Mouse (Mus musculus) thymus, postnatal 0 days (tissue): ENCODE data around the gene Frmd8. TPM values are rescaled to one million over a fixed set of nuclear protein-coding genes. Genes with fewer than 3 reads are reported as not detected.
"Not testable (repeated sequence)": the region's sequence is repeated elsewhere in the genome, so short reads cannot be mapped to it uniquely, and the experiment has no call there.

Source experiments
- DNase-seq: peaks from one replicate; pipeline ENCODE4 v3.0.0-alpha.2; 2015; ENCODE audit warnings: low spot score
- polyA plus RNA-seq: library from polyadenylated mRNA; unstranded; fragments of >200 nt; fragmentation: Nextera tagmentation; extraction: Ambion mirVana; gene quantifications from 2 replicates; pipeline ENCODE4 v1.2.1, GENCODE M21; 2015

Frmd8 gene
- polyA plus RNA-seq, 1 experiment from 2014 or later = 75.2 TPM

DNA sequence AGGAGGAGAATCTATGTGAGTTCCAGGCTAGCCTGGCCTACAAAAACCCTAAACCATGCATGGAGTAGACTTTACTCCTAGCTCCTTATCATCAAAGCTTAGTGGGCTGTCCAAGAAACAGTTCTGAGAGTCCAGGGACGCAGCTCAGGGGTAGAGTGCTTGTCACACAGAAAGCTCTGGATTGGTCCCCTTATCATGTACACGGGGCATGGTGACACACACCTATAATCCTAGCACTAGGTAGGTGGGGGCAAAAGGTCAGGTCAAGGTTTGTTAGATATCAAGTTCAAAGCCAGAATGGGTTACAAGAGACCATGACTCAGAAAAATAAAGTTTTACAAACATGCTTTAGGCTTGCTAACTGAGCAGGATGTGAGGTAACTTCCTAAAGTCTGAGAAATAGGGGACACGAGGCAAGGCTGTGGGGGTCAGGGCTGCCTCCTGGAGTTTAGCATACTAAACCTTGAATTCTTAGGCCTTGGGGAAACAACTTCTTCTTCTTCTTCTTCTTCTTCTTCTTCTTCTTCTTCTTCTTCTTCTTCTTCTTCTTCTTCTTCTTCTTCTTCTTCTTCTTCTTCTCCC is 12.3 kb upstream of the Frmd8 start:
- DNase-seq = no peak

DNA sequence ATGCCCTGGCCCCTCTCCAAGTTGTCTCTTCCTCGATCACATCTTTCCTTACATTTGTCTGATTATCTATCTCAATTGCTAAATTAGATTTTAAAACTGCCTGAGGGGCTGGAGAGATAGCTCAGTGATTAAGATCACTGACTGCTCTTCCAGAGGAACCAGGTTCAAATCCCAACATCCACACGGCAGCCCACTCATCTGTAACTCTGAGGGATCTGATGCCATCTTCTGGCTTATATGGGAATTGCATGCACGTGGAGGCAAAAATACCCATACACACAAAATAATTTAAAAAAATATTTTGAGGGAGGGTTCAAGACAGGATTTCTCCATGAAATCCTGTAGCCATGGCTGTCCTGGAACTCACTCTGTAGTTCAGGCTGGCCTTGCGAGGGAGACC is 10.8 kb upstream of the Frmd8 start:
- peak; percentile 41 for DNase-seq

GRCm38 (mm10) chr19:5883935-5884334 is 8.9 kb upstream of the Frmd8 start:
- DNase-seq = no peak

DNA sequence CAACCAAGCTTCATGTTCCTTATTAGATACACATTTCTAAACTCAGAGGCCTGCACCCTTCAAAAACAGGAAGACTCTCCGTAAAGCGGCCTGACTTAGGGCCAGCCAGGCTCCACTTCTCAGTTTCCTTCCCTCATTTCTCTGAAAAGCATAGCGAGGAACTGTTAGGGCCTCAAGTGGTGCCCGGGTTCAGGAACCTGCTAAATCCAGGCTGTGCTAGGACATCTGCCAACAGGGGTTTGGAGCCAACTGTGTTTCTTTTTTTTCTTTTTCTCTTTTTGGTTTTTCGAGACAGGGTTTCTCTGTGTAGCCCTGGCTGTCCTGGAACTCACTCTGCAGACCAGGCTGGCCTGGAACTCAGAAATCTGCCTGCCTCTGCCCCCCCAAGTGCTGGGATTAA is 7.0 kb upstream of the Frmd8 start:
- not testable (repeated sequence) for DNase-seq

GRCm38 (mm10) chr19:5881155-5881554 is 6.1 kb upstream of the Frmd8 start:
- no peak for DNase-seq

DNA sequence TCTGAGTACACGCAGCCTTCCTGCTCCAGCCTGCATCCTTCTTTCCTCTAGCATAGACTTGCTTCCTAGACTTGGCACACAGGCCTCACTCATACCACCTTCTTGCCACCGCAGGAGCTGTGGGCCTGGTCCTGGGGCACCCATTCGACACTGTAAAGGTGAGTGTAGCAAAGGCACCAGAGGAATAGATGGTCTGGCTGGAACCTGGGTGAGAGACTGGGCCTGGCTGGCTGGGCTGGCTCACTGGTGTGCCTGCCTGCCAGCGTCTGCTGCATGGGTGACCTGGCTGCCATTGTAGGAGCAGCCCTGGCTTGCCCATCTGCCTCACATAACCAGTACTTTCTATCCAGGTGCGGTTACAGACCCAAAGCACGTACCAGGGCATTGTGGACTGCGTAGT is 4.7 kb upstream of the Frmd8 start:
- no peak for DNase-seq

- no peak for DNase-seq
These were observed 3.8 kb upstream of the Frmd8 start for GRCm38 (mm10) chr19:5878916-5879315.

DNA sequence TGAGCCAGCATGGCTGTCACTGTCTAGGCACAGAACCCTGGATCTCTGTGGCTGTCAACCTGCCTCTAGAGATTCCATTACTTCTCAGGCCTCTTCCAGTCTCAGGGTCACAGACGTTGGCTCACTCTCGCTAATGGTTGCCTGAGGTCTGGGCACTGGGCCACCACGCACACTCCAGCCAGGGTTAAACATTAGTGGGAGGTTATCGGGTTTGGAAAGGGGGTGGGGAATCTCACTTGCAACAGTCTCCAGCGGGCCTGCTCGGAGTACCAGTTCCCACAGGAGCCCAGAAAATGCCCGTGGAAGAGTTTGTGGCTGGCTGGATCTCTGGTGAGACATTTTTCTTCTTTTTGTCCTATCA is 3.3 kb upstream of the Frmd8 start:
- no peak for DNase-seq

- peak; percentile 79 for DNase-seq
These were observed 2.7 kb upstream of the Frmd8 start, which contains the start of gene Slc25a45 for GRCm38 (mm10) chr19:5877618-5878361. TSS of gene Slc25a45 (plus strand) at chr19:5877808.

DNA sequence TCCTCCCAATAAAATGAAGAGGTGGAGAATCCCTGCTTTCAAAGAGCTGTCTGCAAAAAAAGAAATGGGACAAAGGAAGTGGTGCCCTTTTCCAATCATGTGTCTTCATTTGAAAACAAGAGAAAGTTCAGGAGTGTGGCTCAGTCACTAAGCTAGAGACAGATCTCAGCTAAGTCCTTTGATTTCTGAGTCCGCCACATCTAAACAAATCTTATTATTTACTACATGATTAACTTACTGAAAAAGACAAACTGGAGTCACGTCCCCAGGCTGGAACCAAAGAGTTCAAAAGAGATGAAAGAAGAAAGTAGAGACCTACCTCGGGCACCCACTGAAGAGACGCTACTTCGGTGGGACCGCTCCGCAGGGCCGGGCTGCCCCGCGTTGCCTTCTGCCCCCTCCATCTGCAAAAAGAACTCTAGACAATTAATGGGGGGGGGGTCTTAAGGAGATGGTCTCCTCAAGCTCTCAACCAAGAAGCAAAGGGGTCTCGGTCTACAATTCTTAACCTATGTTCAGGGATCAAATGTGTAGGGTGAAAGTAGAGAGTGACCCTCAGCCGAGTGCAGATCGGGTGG is 594 bp downstream of the Frmd8 start:
- no peak for DNase-seq

GRCm38 (mm10) chr19:5872931-5873556 is 2.0 kb downstream of the Frmd8 start:
- DNase-seq = peak; percentile 39

- DNase-seq = peak; percentile 28
These were observed 2.5 kb downstream of the Frmd8 start for GRCm38 (mm10) chr19:5872528-5872927.

DNA sequence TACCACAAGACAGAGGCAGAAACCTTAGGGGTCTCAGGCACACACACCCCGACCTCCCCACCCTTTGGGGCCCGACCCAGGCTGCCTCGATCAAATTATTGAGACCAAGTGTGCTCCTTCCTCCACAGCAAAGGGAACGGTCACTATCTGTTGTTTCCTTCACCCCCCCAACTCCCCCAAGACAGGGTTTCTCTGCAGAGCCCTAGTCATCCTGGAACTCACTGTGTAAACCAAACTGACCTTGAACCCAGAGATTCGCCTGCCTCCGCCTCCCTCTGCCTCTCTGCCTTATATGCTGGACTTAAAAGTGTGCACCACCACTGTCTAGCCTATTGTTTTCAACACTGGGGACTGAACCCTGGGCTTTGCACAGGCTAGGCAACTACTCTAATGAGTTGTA is 3.4 kb downstream of the Frmd8 start:
- DNase-seq = no peak

- DNase-seq = peak; percentile 59
These were observed 3.8 kb downstream of the Frmd8 start for GRCm38 (mm10) chr19:5871273-5871672.

DNA sequence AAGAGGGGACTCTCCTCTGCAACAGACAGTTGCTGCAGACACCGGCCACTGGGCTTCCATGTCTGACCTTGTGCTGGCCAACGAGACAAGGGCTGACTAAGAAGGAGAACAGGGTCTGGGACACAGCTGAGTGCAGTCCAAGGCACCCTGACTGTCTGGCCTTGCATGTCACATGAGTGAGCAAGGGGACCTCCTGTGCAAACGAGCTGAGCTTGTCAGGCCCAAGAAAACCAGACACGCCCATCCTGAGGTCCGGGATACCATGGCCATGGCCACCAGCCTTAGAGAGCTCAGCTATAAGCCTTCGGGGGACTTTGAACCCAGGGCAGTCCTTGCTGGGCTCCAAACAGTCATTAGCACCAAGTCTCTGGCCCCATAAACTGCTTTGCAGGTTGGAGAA is 7.0 kb downstream of the Frmd8 start:
- DNase-seq = no peak

DNA sequence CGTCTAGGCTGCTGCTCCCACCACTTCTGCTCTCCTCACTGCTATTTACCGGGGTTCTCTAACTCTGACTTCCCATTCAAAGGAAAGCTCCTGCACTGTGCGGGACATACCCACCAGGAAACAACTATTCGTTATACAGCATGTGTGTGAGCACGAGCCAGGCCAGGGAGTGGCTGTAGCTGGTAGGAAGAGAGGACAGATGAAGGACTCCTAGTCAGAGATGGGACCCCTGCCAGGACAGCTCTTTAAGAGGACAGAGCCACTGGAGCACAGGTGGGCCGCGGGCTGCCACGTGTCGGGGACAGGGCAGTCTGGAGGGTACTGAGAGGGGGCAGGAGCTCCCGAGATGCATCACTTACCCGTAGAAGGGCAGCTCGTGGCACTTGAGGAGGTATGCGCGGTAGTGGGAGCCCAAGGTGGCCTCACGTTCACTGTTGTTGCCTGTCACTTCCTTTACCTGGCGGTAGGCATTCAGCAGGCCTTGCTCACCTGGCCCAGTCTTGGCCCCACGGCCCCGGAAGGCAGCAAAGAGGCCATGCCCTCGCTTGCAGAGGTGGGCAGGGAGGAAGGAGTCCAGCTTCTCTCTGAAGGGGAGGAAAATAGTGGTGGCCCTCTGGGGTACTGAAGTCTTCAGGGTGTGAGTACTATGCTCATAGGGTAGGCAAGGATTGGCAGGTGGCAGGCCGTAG is 10.2 kb downstream of the Frmd8 start:
- DNase-seq = no peak

DNA sequence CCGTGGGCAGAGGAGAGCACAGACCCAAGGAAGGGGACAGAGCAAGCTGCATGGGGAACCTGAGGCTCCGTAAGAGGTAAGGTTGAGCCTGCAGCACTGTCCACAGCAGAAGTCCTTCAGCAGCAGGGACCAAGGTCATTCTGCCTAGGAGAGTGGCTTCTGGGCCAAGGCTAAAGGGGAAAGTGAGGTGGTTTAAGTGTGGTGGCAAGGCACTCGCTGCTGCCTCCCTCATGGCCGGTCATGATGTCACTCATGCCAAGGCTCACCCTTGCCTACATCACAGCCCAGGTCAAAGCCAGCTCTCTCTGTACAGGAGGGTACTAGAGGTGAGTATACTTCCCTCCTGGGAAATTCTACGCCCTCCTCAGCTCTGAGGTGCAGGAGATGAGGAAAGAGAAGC is 11.3 kb downstream of the Frmd8 start:
- no peak for DNase-seq

DNA sequence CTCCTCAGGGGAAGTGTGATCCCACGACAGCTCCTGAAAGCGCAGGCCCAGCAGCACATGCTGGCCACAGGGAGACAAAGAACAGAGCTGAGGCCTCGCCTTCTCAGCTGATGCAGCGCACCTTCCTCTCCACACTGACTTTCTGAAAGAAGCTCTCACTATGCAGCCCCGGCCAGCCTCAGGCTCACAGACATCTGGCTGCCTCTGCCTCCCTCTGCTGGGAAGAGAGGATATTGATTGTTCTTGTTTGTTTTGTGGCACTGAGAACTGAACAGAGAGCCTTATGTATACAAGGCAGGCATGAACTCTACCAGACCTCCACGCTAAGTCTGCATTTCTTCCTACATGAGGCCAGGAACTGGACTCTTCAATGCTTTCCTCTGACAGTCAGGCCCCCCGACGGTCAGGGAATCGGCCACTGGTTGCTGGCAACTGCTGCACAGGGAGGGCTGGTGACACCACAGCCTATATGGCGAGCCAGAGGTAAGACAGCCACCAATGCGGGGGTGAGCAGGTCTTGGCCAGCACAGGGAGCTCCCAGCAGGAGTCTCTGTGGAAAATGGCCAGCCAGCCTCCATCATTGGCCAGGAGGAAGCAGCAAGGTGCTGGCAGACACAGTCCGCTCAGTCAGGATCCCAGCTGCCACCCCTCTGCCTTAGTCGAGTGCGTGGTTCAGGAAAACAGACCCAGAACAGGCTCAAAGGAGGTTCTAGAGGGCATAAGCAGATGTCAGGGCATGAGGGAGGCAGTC is 12.6 kb downstream of the Frmd8 start:
- no peak for DNase-seq

DNA sequence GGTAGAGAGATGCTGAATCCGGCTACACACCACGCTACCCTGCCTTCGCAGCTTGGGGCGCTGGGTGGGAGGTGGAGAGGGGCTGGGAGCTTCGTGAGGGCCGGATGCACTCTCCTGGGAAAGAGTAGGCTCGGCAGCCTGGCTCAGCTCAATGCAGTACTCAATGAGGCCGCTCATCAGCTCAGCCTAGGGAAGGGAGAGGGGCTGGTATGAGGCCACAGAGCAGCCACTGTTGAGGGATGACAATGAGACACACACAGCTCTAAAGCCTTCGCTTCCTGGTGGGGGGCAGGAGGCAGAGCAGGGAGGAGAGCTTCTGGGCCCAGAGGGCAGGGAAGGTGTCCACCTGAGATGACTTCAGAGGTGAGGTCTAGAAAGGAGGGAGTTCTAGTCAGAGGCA is 18.5 kb downstream of the Frmd8 start:
- DNase-seq = no peak

GRCm38 (mm10) chr19:5852035-5852722 is 22.9 kb downstream of the Frmd8 start:
- no peak for DNase-seq
